Mouse (Mus musculus): ENCODE results near the gene BC147527. TPM values are rescaled to one million over a fixed set of nuclear protein-coding genes. Genes with fewer than 3 reads are reported as not detected.

The BC147527 gene
- 101 TPM for polyA plus RNA-seq (2017; shearing (Covaris generic))

DNA sequence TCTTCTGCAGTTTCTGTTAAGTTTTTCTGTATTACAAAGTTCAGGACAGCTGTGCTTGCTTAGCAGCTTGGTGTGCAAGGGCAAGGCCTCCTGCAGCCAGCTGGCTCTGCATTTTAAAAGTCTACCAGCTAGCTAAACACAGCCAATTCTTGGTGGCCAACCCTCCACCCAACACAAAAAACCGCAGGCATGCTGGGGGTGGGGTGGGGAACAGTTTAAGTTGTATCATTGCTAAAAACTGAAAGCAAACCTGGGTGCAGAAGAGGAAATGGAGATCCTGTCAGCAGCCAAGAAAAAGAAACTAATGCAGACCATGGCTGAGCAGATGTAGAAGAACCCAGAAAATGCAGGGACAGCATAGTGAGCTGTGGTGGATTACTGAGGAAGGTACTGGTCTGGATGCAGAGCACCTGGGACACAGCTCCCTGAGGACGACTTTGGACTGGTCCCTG is at the start of gene BC147527:
Gene BC147527 (plus strand): TSS at position 402 of the 452 bp plus-strand sequence.

DNA sequence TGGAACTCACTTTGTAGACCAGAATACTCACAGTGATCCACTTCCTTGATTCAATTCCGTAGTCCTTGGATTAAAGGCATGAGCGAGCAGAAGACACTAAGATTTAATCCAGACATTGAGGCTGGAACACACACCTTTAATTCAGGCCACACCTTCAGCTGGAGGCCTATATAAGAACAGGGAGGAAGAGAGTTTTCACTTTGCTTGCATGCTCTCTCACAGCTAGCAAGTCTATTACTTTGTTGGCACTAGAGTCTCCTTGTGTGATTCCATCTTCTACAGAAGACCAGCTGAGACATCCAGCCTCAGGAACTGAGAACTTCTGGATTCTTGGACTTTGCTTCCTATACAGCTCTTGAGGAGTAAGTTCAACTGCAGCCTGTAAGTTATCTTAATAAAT is 37.3 kb upstream of the BC147527 start, which contains the start of gene AF067061:
Gene AF067061 (plus strand): TSS at position 245 of the 400 bp plus-strand sequence.

GRCm38 (mm10) chr13:120316578-120316977 is 16.4 kb downstream of the BC147527 start, which contains the start of gene Tcstv3:
Gene Tcstv3 (plus strand): TSS chr13:120316878.

Other genes starting within 250 kb of the BC147527 start
- 0.11 TPM for gene Gm21188, start 248.2 kb upstream of the BC147527 start, polyA plus RNA-seq (2017; shearing (Covaris generic))
- not detected for gene Gm20767, start 160.1 kb upstream of the BC147527 start, polyA plus RNA-seq (2017; shearing (Covaris generic))
- gene Gm21818, start 128.0 kb upstream of the BC147527 start, polyA plus RNA-seq (2017; shearing (Covaris generic)) = not detected
- gene Gm21762, start 84.4 kb upstream of the BC147527 start, polyA plus RNA-seq (2017; shearing (Covaris generic)) = not detected
- gene Gm21731, start 61.3 kb upstream of the BC147527 start, polyA plus RNA-seq (2017; shearing (Covaris generic)) = not detected
- not detected for gene AF067061, start 37.3 kb upstream of the BC147527 start, polyA plus RNA-seq (2017; shearing (Covaris generic))
- not detected for gene Tcstv3, start 16.5 kb downstream of the BC147527 start, polyA plus RNA-seq (2017; shearing (Covaris generic))

All from activated CD4-positive, CD25-positive, alpha-beta regulatory T cell, adult 9 weeks (primary cell).